In the genomic region with DNA sequence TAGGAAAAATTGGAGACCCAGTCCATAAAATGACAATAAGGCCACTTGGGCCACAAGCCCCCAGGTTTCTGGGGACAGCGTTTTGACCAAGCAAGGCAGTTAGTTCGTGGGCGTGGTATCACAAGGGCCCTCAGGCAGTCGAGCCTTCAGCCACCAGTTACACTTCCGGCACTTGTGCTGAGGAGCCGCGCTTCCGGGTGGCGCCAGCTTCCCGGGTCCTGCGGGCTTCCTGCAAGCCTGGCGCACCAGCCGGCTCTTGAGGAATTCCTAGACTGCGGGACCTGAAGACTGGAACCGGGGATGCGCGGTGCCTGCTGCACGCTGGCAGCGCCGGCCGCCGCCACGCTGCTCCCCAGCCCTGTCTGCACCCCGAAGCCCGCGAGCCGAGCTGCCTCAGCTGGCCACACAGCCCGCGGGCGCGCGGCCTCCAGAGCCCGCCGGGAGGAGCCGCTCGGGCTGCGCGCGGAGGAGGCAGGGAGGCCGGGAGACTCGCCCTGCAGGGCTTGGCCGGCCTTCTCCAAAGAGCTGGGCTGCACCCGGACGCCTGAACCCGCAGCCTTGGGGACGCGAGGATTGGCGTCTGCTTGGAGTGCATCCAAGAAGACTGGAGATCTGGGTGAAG, we compare ENCODE assay signal across 8 mouse cellular contexts. TPM values are rescaled to one million over a fixed set of nuclear protein-coding genes. Genes with fewer than 3 reads are reported as not detected.
DNase-seq lines count a peak whose midpoint lies in the region; ATAC-seq and TF ChIP-seq lines count a peak whose summit lies in the region.

No protein-coding gene starts in this region.

- peak; percentile 65 for ATAC-seq in cerebellum, adult (ENCODE audit: insufficient number of reproducible peaks, low FRiP score, low TSS enrichment)
- ATAC-seq in forebrain, embryonic 13.5 days: peak; percentile 75
- ATAC-seq in liver, postnatal 0 days: peak; percentile 67
- ATAC-seq in neural tube, embryonic 13.5 days (ENCODE audit: low read depth): peak; percentile 66

- peak overlapping the region; percentile 90 for H3K4me3 ChIP-seq in ES-Bruce4 (ENCODE audit: low read depth, low read length)
- H3K4me3 ChIP-seq in forebrain, embryonic 13.5 days: peak overlapping the region; percentile 70
- peak overlapping the region; percentile 89 for H3K4me3 ChIP-seq in liver, postnatal 0 days (ENCODE audit: low read depth, low read length)
- peak overlapping the region; percentile 58 for H3K4me3 ChIP-seq in neural tube, embryonic 13.5 days

- under 1% methylated on average over 42 of the region's 48 CpGs for WGBS in forebrain, embryonic 13.5 days
- WGBS in liver, postnatal 0 days (ENCODE audit: insufficient replicate concordance): 2% methylated on average over 48 of the region's 48 CpGs
- under 1% methylated on average over 48 of the region's 48 CpGs for WGBS in neural tube, embryonic 13.5 days

- H3K9ac ChIP-seq in ES-Bruce4 (ENCODE audit: low read depth, poor library complexity, severe bottlenecking): peak overlapping the region; percentile 96
- H3K9ac ChIP-seq in forebrain, embryonic 13.5 days: peak overlapping the region; percentile 90
- H3K9ac ChIP-seq in liver, postnatal 0 days (replicated peaks): peak overlapping the region; percentile 92
- H3K9ac ChIP-seq in neural tube, embryonic 13.5 days: peak overlapping the region; percentile 84

- intact Hi-C loops in heart, postnatal 10 days (cut with DNase I): loop anchor here (5.0 to 10.0 kb wide), 2 partner anchors 202 to 334 kb away; partner anchors contain the start of genes Akirin2 and Slc35a1

- peak overlapping the region; percentile 12; the same call in 1 of the 2 replicates for H3K27ac ChIP-seq in ES-Bruce4 (ENCODE audit: insufficient read depth, low read length)
- H3K27ac ChIP-seq in forebrain, embryonic 13.5 days: peak overlapping the region; percentile 97
- H3K27ac ChIP-seq in liver, postnatal 0 days (ENCODE audit: low read depth): peak overlapping the region; percentile 94
- peak overlapping the region; percentile 94 for H3K27ac ChIP-seq in neural tube, embryonic 13.5 days (replicated peaks)

- H3K4me1 ChIP-seq in ES-Bruce4 (ENCODE audit: control insufficient read depth, insufficient read depth, low read length): peaks cover 2% of the 10 kb centered on the region
- peaks cover 20% of the 10 kb centered on the region for H3K4me1 ChIP-seq in forebrain, embryonic 13.5 days
- peaks cover 27% of the 10 kb centered on the region for H3K4me1 ChIP-seq in liver, postnatal 0 days (ENCODE audit: insufficient read depth)
- peaks cover 22% of the 10 kb centered on the region for H3K4me1 ChIP-seq in neural tube, embryonic 13.5 days (replicated peaks)

- no peaks in the 10 kb centered on the region for H3K9me3 ChIP-seq in ES-Bruce4 (replicated peaks; ENCODE audit: control insufficient read depth, insufficient read depth, low read length, poor library complexity, severe bottlenecking)
- H3K9me3 ChIP-seq in forebrain, embryonic 13.5 days (replicated peaks): no peaks in the 10 kb centered on the region
- H3K9me3 ChIP-seq in liver, postnatal 0 days (ENCODE audit: low read length): no peaks in the 10 kb centered on the region
- H3K9me3 ChIP-seq in neural tube, embryonic 13.5 days: no peaks in the 10 kb centered on the region

- no peaks in the 10 kb centered on the region for H3K36me3 ChIP-seq in ES-Bruce4 (ENCODE audit: control insufficient read depth, insufficient read depth, low read length, poor library complexity, severe bottlenecking)
- H3K36me3 ChIP-seq in forebrain, embryonic 13.5 days (ENCODE audit: poor library complexity, severe bottlenecking): no peaks in the 10 kb centered on the region
- no peaks in the 10 kb centered on the region for H3K36me3 ChIP-seq in liver, postnatal 0 days (replicated peaks; ENCODE audit: insufficient read depth, low read length)
- no peaks in the 10 kb centered on the region for H3K36me3 ChIP-seq in neural tube, embryonic 13.5 days

- peaks cover 1% of the 10 kb centered on the region; the same call in 1 of the 2 replicates for H3K27me3 ChIP-seq in ES-Bruce4 (ENCODE audit: control insufficient read depth, insufficient read depth, low read length, poor library complexity, severe bottlenecking)
- H3K27me3 ChIP-seq in forebrain, embryonic 13.5 days: peaks cover 28% of the 10 kb centered on the region
- H3K27me3 ChIP-seq in liver, postnatal 0 days (ENCODE audit: insufficient read depth, low read length): peaks cover 4% of the 10 kb centered on the region; the same call in 1 of the 2 replicates
- peaks cover 22% of the 10 kb centered on the region for H3K27me3 ChIP-seq in neural tube, embryonic 13.5 days

- no peak for TF ChIP-seq POLR2A in ES-Bruce4 (IDR thresholded peaks at IDR 0.05; ENCODE audit: insufficient read depth, low read length)

- DNase-seq in heart, postnatal 10 days: peak; percentile 87 to 88
- DNase-seq in layer of hippocampus, adult 11-12 months (ENCODE audit: low spot score): peak; percentile 79
- DNase-seq in liver, postnatal 0 days: peak; percentile 87
- peak; percentile 71 for DNase-seq in telencephalon, adult 2 months (ENCODE audit: low read depth, low spot score)

- peak overlapping the region; percentile 86 for H3K4me2 ChIP-seq in forebrain, embryonic 13.5 days
- H3K4me2 ChIP-seq in liver, postnatal 0 days (ENCODE audit: low read depth, low read length): peak overlapping the region; percentile 96
- H3K4me2 ChIP-seq in neural tube, embryonic 13.5 days: peak overlapping the region; percentile 81

- TF ChIP-seq EP300 in ES-Bruce4 (IDR thresholded peaks at IDR 0.05; ENCODE audit: insufficient read depth, low read depth, low read length): 0 out of 2 replicates have a peak, but pooled peaks have one; percentile 52
- TF ChIP-seq EP300 in liver, postnatal 0 days (IDR thresholded peaks at IDR 0.05; ENCODE audit: low read depth): no peak

- TF ChIP-seq CTCF in ES-Bruce4 (IDR thresholded peaks at IDR 0.05; ENCODE audit: low read depth, low read length): no peak
- TF ChIP-seq CTCF in liver, postnatal 0 days (IDR thresholded peaks at IDR 0.05; ENCODE audit: low read depth): no peak

RNA-seq across cellular contexts. Expression of gene Zfp292, which starts 3.8 kb away (rescaled TPM):
- polyA plus RNA-seq in ES-Bruce4 (2011; ENCODE audit: insufficient read depth, insufficient read length, low read depth, missing spikeins): 32.7 and 36.9 TPM in 2 replicates
- 34.8 and 37.9 TPM in 2 replicates for polyA plus RNA-seq in forebrain, embryonic 13.5 days (2015; fragmentation: Nextera tagmentation; extraction: Ambion mirVana)
- total RNA-seq in heart, postnatal 10 days (2021): 10 to 100 TPM; 21.4 to 22.4 TPM
- 3.6 and 4.5 TPM in 2 replicates for polyA plus RNA-seq in liver, postnatal 0 days (2015; fragmentation: Nextera tagmentation; extraction: Ambion mirVana)
- polyA plus RNA-seq in neural tube, embryonic 13.5 days (2015; fragmentation: Nextera tagmentation; extraction: Ambion mirVana): 29.0 and 31.5 TPM in 2 replicates

RNA-seq across cellular contexts. Expression of gene Cga, which starts 7.0 kb away (rescaled TPM):
- polyA plus RNA-seq in ES-Bruce4 (2011; ENCODE audit: insufficient read depth, insufficient read length, low read depth, missing spikeins): not detected in 2 replicates
- polyA plus RNA-seq in forebrain, embryonic 13.5 days (2015; fragmentation: Nextera tagmentation; extraction: Ambion mirVana): not detected in 2 replicates
- not detected for total RNA-seq in heart, postnatal 10 days (2021)
- polyA plus RNA-seq in liver, postnatal 0 days (2015; fragmentation: Nextera tagmentation; extraction: Ambion mirVana): 2.0 and 2.2 TPM in 2 replicates
- 0.31 TPM in 1 of 2 replicates, not detected in the other for polyA plus RNA-seq in neural tube, embryonic 13.5 days (2015; fragmentation: Nextera tagmentation; extraction: Ambion mirVana)

Comparison
In these comparisons a context has a peak if more than half of its experiments do, and no peak if none do; other contexts are left out.
1. Peak in every context shown above with its lines: DNase-seq, ATAC-seq, H3K4me3 ChIP-seq and H3K27ac ChIP-seq.
2. H3K27ac ChIP-seq: peak in every context shown above with its lines; median percentile 97 in forebrain, embryonic 13.5 days; 94 in liver, postnatal 0 days; 94 in neural tube, embryonic 13.5 days; 12 in ES-Bruce4.